Mouse (Mus musculus) heart, postnatal 0 days (tissue): ENCODE data around the gene Nqo1.

ENCODE experiments used
- CTCF ChIP-seq: IDR thresholded peaks from 2 replicates; pipeline ENCODE4 v1.5.1; 2016; ENCODE audit warnings: antibody characterized with exemption, control low read depth, low read depth
- EP300 ChIP-seq: IDR thresholded peaks from 2 replicates; pipeline ENCODE4 v1.6.1; 2016; ENCODE audit warnings: antibody characterized with exemption, low read depth

- TF ChIP-seq CTCF (no peak), EP300 (no peak)
Observed at GRCm38 (mm10) chr8:107381666-107382065, 21.3 kb downstream of the Nqo1 start.
